Mouse (Mus musculus) gastrocnemius, postnatal 4 days (tissue): ENCODE measurements around the gene 4930507D05Rik. TPM values are rescaled to one million over a fixed set of nuclear protein-coding genes. Genes with fewer than 3 reads are reported as not detected.
"Not testable (repeated sequence)": the region's sequence is repeated elsewhere in the genome, so short reads cannot be mapped to it uniquely, and the experiment has no call there.

Source experiments
- DNase-seq, 2 experiments: peaks; one replicate each; pipeline ENCODE4 v3.0.0; 2021 to 2022; ENCODE audit warnings: low spot score in 2 of 2, mixed read lengths in 2 of 2
- total RNA-seq, 2 experiments: library from RNA; stranded (reverse); gene quantifications; 2 replicates each; pipeline ENCODE4 v1.2.3; 2021

4930507D05Rik gene
- total RNA-seq, 2 experiments from 2014 or later, result 0.29 to 0.39 TPM

DNA sequence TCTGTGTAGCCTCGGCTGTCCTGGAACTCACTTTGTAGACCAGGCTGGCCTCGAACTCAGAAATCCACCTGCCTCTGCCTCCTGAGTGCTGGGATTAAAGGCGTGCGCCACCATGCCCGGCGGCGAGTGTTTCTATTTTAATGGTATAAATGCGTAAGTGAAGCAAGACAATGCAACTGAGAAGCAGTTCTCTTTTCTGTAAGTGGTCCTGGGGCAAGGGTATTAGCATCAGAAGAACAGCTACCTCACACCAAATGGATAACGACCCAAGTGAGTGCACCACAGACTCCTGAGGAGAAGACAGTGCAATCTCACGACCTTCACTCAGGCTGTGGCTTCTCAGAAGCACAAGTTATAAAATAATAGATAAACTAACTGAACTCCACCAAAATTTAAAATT lies 25.7 kb downstream of the 4930507D05Rik start:
- no peak for DNase-seq

DNA sequence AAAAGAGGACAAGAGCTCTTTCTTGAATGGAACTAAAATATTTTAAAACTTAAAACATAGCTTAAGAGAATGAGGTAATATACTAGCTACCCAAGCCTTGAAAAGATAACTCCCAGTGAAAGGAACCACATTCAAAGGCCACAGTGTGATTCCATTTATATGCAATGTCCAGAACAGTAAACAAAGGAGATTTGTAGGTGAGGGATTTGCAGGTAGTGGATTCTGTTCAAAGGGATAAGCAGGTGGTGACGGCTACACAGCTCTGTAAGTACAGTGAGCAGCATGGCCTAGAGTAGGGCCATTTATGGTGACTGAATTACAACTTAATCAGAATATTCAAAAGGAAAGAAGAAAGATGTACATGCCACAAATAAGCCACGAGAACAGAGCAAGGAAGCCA lies 27.7 kb downstream of the 4930507D05Rik start:
- DNase-seq, result no peak

DNA sequence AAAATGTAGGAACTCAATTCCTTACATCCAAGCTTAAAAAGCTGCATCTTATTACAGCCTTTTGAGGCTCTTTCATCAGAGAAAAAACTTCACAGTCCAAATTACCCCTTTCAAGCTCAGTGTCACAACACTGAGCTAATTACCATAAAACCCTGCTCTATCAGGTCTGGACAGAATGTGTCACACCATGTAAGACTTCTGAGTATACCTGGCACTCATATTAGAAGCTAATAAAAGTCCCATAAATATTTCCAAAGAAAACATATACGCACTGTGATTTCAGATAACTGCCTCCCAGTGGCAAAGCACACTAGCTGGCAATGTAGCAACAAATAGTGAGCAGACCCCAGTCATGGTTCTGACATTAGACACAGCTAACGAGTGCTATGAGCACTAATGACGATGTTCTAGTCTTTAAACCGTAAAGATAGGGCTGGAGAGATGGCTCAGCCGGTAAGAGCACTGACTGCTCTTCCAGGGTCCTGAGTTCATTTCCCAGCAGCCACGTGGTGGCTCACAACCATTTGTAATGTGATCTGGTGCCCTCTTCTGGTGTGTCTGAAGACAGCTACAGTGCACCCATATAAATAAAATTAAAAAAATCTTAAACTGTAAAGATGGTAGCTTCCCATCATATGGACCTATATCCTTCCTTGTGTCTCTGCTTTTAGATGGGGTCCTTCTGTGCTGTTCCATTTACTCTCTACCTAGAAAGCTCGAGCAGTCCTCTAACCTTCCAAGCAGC lies 32.0 kb downstream of the 4930507D05Rik start:
- no peak for DNase-seq

DNA sequence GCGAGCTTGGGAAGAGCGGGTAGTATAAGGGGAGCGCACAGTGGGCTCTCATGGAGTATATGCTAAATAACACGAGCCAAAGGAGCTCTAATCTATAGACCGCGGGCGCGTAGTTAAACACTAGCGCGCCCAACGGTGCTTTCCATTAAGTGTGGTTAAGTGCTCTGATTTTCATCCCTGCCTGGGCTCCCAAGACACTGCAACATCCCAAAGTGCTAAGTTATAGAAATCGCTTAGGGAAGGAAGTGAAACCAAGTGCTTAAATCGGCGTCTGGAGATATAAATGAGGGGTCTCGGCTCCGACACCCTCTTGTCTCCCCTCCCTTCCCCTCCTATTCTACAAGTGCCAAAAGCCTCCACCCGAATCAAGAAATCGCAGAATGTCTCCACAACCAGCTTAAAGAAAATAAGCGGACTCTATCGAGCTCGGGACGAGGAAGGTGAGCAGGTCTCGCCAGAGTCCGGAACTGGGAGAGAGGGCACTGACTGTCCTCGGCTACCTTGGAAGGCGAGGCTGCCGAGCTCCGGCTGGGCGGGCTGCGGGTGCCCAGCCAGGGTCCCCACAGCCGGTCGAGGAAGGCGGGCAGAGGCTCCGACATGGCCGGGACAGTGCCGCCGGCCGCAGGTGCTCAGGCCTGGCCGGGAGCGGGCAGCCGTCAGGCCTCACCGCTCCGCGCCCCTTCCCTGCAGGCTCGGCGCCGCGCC lies 36.7 kb downstream of the 4930507D05Rik start:
- no peak for DNase-seq

DNA sequence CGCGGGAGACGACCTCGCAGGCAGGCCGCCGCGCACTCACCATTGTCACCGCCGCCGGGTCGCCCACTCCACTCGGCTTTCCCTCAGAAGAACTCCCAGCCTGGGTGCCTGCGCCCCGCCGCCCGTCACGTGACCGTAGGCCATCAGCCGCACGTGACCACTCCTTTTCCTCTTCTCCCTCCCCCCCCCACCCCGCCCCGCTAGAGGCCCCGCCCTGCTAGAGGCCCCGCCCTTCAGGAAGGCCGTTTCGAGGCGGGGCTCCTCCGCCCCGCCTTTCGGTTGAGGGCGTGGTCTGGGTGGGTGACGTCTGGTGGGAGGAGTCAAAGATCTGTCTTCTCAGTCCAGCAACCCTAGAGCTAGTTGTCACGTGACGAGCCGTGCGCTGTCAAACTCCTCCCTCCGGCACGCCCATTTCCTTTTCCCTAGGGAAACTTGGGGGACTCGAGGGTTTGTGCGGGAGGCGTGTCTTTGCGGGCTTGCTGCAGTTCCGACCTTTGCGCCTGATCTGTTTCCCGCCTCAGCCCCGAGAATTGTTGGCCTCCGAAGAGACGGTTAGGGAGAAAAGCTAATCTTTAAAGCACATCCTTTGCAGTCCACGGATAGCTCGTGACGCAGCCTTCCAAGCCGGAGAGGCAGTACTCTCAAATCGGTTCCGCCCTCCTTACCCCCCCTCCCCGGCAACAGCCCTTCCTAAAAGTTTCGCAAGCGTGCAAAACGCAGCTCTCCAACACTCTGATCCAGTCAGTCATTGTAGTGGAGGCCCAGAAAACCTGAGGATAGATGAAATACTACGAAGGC lies 37.5 kb downstream of the 4930507D05Rik start, which contains the start of gene Vps26a:
Gene Vps26a (minus strand): TSS at position 188 of the 798 bp plus-strand sequence.
- DNase-seq, result peak; percentile 94 to 97

DNA sequence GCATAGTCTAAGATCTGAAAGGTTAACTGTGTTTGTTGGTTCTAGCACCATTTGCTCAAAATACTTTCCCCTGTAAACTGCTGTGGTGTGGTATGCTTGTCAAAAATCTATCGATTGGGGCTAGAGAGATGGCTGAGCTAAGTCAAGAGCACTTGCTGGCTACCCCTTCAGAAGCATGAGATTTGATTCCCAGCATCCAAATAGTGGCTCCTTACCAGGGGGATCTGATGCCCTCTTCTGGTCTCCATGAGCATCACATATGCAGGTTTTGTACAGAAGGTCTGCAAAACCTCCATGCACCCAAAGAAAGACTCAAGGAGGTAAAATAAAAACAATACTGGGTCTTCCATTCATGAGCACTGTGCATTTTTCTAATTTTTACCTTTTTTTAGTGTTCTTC lies 39.0 kb downstream of the 4930507D05Rik start:
- DNase-seq, result peak in 1 of 2 experiments; percentile 26

DNA sequence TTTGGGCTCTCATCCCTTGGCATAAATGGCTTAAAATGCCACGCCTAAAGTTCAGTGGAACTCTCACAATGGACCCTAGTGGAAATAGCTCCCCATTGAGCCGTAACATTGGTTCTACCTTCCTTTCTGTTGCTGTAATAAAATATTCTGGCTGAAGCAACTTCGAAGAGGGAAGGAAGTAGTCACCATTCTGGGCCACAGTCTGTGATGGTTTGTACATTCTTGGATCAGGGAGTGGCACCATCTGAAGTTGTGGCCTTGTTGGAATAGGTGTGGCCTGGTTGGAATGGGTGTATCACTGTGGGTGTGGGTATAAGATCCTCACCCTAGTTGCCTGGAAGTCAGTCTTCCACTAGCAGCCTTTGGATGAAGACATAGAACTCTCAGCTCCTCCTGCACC lies 42.4 kb downstream of the 4930507D05Rik start:
- DNase-seq, result not testable (repeated sequence)

DNA sequence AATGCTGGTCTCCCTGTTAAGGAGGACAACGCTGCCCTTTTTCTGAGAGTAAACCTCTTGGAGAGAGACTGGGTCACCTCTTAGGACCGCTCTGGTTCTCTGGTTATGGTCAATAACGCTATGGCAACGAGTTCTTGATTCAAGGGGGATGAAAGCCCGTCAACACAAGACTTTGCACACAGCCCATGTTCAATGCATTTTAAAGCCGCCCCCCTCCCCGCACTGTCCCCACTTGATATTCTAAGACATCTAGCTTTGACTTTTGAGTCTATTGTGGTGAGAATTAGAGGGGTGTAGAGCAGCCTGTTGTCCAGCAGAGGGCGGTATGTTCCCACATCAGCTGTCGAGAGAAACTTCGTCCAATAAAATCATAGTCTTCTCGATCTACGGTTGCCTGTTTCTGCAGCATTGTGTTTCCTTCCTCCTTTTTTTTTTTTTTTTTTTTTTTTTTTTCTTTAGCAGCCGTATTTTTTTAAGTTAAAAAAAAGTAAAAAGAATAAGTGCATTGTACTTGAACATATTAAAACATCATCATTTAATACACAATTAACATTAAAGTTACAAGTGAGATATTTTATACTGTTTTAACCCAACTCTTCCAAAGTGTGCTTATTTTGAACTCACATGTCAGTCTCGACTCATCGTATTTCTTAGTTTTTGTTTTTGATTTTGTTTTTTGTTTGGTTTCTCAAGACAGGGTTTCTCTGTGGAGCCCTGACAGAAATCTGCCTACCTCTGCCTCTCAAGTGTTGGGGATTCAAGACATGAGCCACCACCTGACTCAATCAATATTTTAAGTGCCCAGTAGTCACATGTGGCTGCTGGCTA lies 51.0 kb downstream of the 4930507D05Rik start:
- DNase-seq, result peak; percentile 23 to 28

Other genes with a start within 250 kb of the 4930507D05Rik start
- 10 to 100 TPM; 25.5 to 30.8 TPM for gene Tspan15, start 218.2 kb upstream of the 4930507D05Rik start, total RNA-seq
- not detected for gene Tacr2, start 197.1 kb upstream of the 4930507D05Rik start, total RNA-seq
- gene Hk1, start 69.6 kb upstream of the 4930507D05Rik start, total RNA-seq, result 10 to 100 TPM; 26.1 to 27.2 TPM
- under 1 TPM; 0.62 to 0.71 TPM for gene Hkdc1, start 27.0 kb upstream of the 4930507D05Rik start, total RNA-seq
- gene Supv3l1, start 249 bp downstream of the 4930507D05Rik start, total RNA-seq, result 10 to 100 TPM; 22.2 to 25.2 TPM
- gene Vps26a, start 37.3 kb downstream of the 4930507D05Rik start, total RNA-seq, result 10 to 100 TPM; 30.4 to 32.8 TPM
- 10 to 100 TPM; 16.2 to 16.7 TPM for gene Srgn, start 78.0 kb downstream of the 4930507D05Rik start, total RNA-seq
- gene Kif1bp, start 129.0 kb downstream of the 4930507D05Rik start, total RNA-seq, result 10 to 100 TPM; 29.4 to 31.0 TPM
- gene Ddx21, start 152.8 kb downstream of the 4930507D05Rik start, total RNA-seq, result 10 to 100 TPM; 34.9 to 41.2 TPM
- 100 to 1,000 TPM in 1 of 2 experiments, 10 to 100 TPM in 1; 89.7 to 106 TPM for gene Ddx50, start 201.7 kb downstream of the 4930507D05Rik start, total RNA-seq